Mouse (Mus musculus) hindbrain, embryonic 12.5 days (tissue): ENCODE data around the gene Tectb. TPM values are rescaled to one million over a fixed set of nuclear protein-coding genes. Genes with fewer than 3 reads are reported as not detected.

Experiments
- ATAC-seq: fragments of 200-750 bp; cut with Nextera tagmentation; 2 replicates; pipeline ENCODE4 v1.8.0; 2017; ENCODE audit warnings: moderate TSS enrichment; ENCODE audit not compliant: low FRiP score
- H3K27ac ChIP-seq: fragments of 300-500 bp; sonication (generic); 2 replicates; pipeline ENCODE4 v1.5.1; 2016; ENCODE audit warnings: mild to moderate bottlenecking
- H3K27me3 ChIP-seq: fragments of 300-500 bp; sonication (generic); 2 replicates; pipeline ENCODE4 v1.6.1; 2016; ENCODE audit warnings: mild to moderate bottlenecking
- H3K36me3 ChIP-seq: fragments of 300-500 bp; sonication (generic); 2 replicates; pipeline ENCODE4 v1.6.1; 2016; ENCODE audit warnings: mild to moderate bottlenecking
- H3K4me1 ChIP-seq: fragments of 300-500 bp; sonication (generic); 2 replicates; pipeline ENCODE4 v1.6.1; 2016
- H3K4me2 ChIP-seq: fragments of 300-500 bp; sonication (generic); replicated peaks from 2 replicates; pipeline ENCODE4 v1.6.1; 2016; ENCODE audit warnings: mild to moderate bottlenecking
- H3K4me3 ChIP-seq: fragments of 300-500 bp; sonication (generic); 2 replicates; pipeline ENCODE4 v1.5.1; 2016; ENCODE audit warnings: mild to moderate bottlenecking
- H3K9ac ChIP-seq: fragments of 300-500 bp; sonication (generic); 2 replicates; pipeline ENCODE4 v1.6.1; 2016; ENCODE audit warnings: mild to moderate bottlenecking, moderate library complexity
- H3K9me3 ChIP-seq: fragments of 300-500 bp; sonication (generic); replicated peaks from 2 replicates; pipeline ENCODE4 v1.6.1; 2016; ENCODE audit warnings: mild to moderate bottlenecking
- WGBS: fragments of 180-500 bp; shearing (Covaris S2); methylation state at CpG from one replicate; pipeline ENCODE4 v1.1.7; 2016; 5-methylcytosine and 5-hydroxymethylcytosine counted together
- polyA plus RNA-seq: library from polyadenylated mRNA; unstranded; fragments of >200 nt; fragmentation: Nextera tagmentation; extraction: Ambion mirVana; gene quantifications from 2 replicates; pipeline ENCODE4 v1.2.1, GENCODE M21; 2016

Gene Tectb
- 0.22 and 0.57 TPM in 2 replicates for polyA plus RNA-seq

DNA sequence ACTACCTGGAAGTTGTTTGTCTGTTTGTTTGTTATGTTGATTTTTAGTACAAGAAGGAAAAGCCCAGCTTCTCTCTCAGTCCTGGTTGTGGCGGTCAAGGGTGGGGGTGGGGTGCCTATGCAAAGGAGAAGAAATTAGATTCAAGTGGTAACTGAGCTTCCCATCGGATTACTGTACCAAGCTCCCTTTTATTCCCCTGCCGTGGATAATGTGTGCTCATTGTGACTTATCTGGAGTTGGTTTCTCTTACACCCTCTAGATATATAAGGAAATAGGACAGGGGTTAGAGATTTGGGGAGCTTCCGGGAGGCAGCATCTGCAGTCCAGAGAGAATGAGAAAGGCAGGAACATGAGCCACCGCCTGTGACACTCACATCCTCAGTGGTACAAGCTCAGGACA, at the start of gene Tectb:
Gene Tectb, plus strand, starts transcription at position 301 of the 400 bp plus-strand sequence.
- Histone ChIP-seq H3K4me1 (peaks cover 9% of the 10 kb centered on the region), H3K9ac (no peak within 1 kb of the TSS), H3K36me3 (no peaks in the 10 kb centered on the region), H3K9me3 (no peaks in the 10 kb centered on the region), H3K27me3 (no peaks in the 10 kb centered on the region), H3K4me2 (no peak within 1 kb of the TSS), H3K4me3 (no peak within 1 kb of the TSS), H3K27ac (no peak within 1 kb of the TSS)
- no peak for ATAC-seq
- WGBS = 75% methylated on average over 5 of the region's 5 CpGs

DNA sequence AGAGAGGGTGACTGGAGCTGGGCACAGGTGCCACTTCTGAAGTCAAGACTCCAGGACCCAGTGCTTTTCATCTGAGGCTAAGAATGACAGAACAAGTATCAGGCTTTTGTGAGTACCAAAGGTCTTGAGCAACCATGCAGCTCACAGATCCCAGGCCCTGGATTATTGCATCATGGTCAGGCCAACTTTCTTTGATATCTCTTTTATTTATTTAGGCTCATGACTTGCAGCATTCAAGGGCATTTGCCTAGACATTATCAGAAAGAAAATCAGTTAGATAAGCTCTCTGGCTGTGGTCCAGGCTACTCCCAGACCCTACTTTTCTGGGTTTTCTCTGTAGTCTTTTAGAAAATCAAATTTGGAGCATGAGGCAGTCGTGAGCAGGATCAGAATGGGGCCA, 48.8 kb upstream of the Tectb start:
- H3K4me2 ChIP-seq = no peak overlapping the region
- peaks cover 2% of the 10 kb centered on the region; the same call in 1 of the 2 replicates for H3K4me1 ChIP-seq
- H3K9me3 ChIP-seq = no peaks in the 10 kb centered on the region
- H3K4me3 ChIP-seq = no peak overlapping the region
- H3K36me3 ChIP-seq = no peaks in the 10 kb centered on the region
- H3K27me3 ChIP-seq = no peaks in the 10 kb centered on the region
- H3K27ac ChIP-seq = no peak overlapping the region
- H3K9ac ChIP-seq = no peak overlapping the region
- no peak for ATAC-seq
- WGBS = 53% methylated on average over 1 of the region's 1 CpGs

DNA sequence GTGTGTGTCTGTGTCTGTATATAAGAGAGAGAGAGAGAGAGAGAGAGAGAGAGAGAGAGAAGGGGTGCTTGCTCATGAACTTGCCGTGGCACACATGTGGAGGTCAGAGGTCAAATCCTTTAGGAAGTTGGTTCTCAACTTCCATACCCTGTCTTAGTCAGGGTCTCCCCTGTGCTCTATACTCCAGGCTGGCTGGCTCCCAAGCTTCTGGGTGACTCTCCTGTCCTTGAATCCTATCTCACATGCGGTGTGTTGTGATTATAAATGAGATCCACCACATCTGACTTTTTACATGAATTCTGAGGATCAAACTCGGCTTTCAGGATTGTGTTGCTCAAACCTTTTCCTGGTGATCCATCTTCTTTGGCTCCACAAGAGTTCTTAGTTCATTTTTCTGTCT, 48.1 kb upstream of the Tectb start:
- no peaks in the 10 kb centered on the region for H3K9me3 ChIP-seq
- H3K36me3 ChIP-seq = no peaks in the 10 kb centered on the region
- no peaks in the 10 kb centered on the region for H3K27me3 ChIP-seq
- H3K9ac ChIP-seq = no peak overlapping the region
- ATAC-seq = no peak
- no peak overlapping the region for H3K4me2 ChIP-seq
- peaks cover 9% of the 10 kb centered on the region for H3K4me1 ChIP-seq
- no peak overlapping the region for H3K27ac ChIP-seq
- 82% methylated on average over 3 of the region's 3 CpGs for WGBS
- H3K4me3 ChIP-seq = no peak overlapping the region

DNA sequence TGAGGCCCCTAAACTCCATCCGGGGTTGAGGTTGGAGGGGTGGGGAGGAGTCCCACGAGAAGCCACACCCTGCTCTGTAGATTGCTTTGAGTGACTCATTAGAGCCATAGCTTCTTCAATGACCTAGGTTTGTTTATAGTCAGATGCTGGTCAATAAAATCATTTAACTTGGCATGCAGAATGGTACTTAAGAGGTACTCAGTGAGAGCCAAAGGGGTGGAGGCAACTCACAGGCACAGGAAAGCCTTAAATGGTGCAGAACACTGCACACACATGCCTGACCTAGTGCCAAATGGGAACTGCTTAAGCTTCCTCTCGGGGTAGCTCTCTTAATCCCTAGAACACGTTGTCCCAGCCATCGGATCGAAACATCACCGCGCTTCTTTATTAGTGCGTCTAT, 46.0 kb upstream of the Tectb start:
- H3K9ac ChIP-seq = no peak overlapping the region
- WGBS = 89% methylated on average over 9 of the region's 9 CpGs
- ATAC-seq = no peak
- H3K27me3 ChIP-seq = no peaks in the 10 kb centered on the region
- H3K4me3 ChIP-seq = no peak overlapping the region
- H3K36me3 ChIP-seq = no peaks in the 10 kb centered on the region
- no peaks in the 10 kb centered on the region for H3K9me3 ChIP-seq
- H3K27ac ChIP-seq = no peak overlapping the region
- peaks cover 19% of the 10 kb centered on the region for H3K4me1 ChIP-seq
- H3K4me2 ChIP-seq = no peak overlapping the region

DNA sequence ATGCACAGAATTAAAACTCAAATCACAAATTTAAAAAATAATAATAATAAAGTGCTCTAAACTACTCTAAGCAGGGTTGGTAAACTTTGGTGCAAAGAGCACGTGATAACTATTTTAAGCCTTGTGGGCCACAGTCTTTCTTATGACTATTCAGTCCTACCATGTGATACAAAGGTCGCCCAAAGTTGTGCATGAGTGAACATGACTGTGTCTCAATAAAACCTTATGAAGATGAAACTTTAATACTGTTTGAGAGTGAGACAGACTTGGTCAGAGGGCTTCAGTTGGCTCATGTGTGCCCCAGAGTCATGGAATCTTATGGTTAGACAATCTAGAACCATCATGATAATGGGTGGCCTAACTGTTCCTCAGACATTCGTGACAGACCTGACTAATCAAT, 44.6 kb upstream of the Tectb start:
- H3K27me3 ChIP-seq = no peaks in the 10 kb centered on the region
- no peak overlapping the region for H3K9ac ChIP-seq
- H3K4me3 ChIP-seq = no peak overlapping the region
- H3K4me2 ChIP-seq = no peak overlapping the region
- no peak overlapping the region for H3K27ac ChIP-seq
- H3K4me1 ChIP-seq = peaks cover 19% of the 10 kb centered on the region
- 91% methylated on average over 3 of the region's 3 CpGs for WGBS
- H3K36me3 ChIP-seq = no peaks in the 10 kb centered on the region
- no peak for ATAC-seq
- H3K9me3 ChIP-seq = no peaks in the 10 kb centered on the region

DNA sequence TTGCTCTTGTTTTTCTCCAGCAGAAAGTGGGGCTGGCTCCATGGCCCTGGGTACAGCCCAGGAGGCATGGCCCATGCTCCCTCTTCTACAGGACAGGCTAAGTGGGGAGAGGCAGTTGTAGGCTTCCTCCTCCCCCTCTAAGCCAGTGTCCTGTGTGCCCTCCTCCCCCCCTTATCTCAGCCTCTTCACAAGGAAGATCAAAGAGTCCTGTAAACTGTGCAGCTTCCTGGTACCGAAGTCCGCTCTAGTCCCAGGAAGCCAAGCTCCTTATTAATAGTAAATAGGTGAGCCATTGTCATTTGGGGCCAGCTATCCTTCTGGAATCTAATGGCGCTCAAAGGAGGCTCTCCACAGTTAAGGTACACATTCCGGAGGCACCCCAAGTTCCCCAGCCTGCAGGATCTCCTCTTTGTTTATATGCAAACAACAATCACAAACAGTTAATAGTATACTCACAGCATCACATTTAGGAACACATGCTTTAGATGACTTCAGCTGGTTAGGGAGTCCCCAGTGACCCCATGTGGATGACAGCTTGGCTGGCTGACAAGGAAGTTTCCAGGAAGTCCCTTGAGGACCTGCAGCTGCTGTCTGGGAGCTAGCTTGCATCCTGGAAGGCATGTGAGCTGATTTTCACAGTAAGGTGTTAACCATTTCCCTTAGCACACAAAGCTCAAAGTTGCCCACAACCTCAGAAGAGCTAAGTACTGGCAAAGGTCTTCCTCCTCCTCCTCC, 43.7 kb upstream of the Tectb start:
- H3K27me3 ChIP-seq = no peaks in the 10 kb centered on the region
- ATAC-seq = no peak
- no peak overlapping the region for H3K9ac ChIP-seq
- H3K4me2 ChIP-seq = no peak overlapping the region
- no peak overlapping the region for H3K4me3 ChIP-seq
- peaks cover 19% of the 10 kb centered on the region for H3K4me1 ChIP-seq
- 81% methylated on average over 4 of the region's 4 CpGs for WGBS
- H3K27ac ChIP-seq = no peak overlapping the region
- no peaks in the 10 kb centered on the region for H3K9me3 ChIP-seq
- no peaks in the 10 kb centered on the region for H3K36me3 ChIP-seq

DNA sequence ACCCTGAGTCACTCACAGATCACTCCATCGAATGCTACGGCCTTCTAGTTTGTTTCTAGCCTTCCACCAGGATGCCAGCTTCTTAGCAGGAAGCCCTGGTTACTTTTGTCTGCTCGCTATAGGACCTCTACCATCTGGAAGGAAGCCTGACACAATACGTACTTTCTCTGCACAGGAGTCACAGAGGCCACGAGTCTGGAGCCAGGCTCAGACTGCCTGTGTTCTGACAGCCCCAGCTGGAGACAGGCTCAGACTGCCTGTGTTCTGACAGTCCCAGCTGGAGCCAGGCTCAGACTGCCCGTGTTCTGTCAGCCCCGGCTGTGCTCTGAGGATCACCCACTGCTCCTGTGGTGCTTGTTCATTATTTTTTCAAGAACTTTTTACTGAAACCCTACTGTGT, 42.6 kb upstream of the Tectb start:
- no peak overlapping the region for H3K4me3 ChIP-seq
- 0 out of 2 replicates have a peak overlapping the region, but pooled peaks have one; percentile 12 for H3K27ac ChIP-seq
- H3K36me3 ChIP-seq = no peaks in the 10 kb centered on the region
- no peak for ATAC-seq
- no peaks in the 10 kb centered on the region for H3K27me3 ChIP-seq
- H3K4me2 ChIP-seq = no peak overlapping the region
- no peaks in the 10 kb centered on the region for H3K9me3 ChIP-seq
- H3K9ac ChIP-seq = no peak overlapping the region
- 18% methylated on average over 7 of the region's 7 CpGs for WGBS
- peaks cover 22% of the 10 kb centered on the region for H3K4me1 ChIP-seq

DNA sequence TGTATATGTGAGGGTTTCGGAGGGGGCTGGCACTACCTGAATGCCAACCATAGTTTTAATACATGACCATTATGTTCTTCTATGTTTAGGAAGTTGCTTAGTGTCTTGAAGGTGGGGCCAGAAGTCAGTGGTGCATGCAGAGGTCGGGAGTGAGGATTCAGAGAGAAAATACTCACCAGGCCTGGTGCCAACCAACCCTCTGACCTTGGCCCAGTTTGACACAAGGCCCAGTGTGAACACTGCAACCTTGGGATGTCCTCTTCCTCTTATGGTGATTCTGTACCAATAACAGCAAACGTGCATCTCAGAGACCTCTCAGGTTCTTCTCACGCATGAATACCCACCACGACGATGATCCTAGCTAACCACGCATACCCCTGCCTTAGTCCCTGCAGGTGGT, 42.0 kb upstream of the Tectb start:
- H3K9ac ChIP-seq = no peak overlapping the region
- H3K4me1 ChIP-seq = peaks cover 28% of the 10 kb centered on the region
- no peaks in the 10 kb centered on the region for H3K9me3 ChIP-seq
- no peak overlapping the region for H3K4me3 ChIP-seq
- 73% methylated on average over 7 of the region's 7 CpGs for WGBS
- H3K27me3 ChIP-seq = no peaks in the 10 kb centered on the region
- H3K36me3 ChIP-seq = no peaks in the 10 kb centered on the region
- H3K4me2 ChIP-seq = no peak overlapping the region
- ATAC-seq = no peak
- H3K27ac ChIP-seq = 0 out of 2 replicates have a peak overlapping the region, but pooled peaks have one; percentile 12

DNA sequence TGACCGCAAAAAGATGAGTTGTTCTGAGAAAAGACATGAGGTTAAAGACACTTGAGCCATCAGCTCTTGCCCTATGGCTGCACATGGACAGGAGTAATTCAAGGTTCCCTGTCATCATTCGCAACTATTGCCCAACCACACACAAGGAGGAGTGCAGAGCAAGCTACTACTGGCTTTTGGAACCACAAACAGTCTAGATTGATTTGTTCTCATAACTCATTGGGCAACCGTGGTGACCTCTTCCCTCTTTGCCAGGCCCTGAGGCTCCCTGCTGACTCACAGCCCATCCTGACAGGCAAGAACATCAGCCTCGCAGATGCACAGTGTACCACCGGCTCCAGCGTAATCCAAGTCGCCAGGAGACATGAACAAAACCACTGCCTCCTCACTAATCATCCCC, 41.2 kb upstream of the Tectb start:
- Histone ChIP-seq H3K9me3 (no peaks in the 10 kb centered on the region), H3K4me1 (peaks cover 36% of the 10 kb centered on the region), H3K27me3 (no peaks in the 10 kb centered on the region), H3K27ac (no peak overlapping the region), H3K4me2 (no peak overlapping the region), H3K36me3 (no peaks in the 10 kb centered on the region), H3K9ac (no peak overlapping the region), H3K4me3 (no peak overlapping the region)
- WGBS = 75% methylated on average over 7 of the region's 7 CpGs
- no peak for ATAC-seq

DNA sequence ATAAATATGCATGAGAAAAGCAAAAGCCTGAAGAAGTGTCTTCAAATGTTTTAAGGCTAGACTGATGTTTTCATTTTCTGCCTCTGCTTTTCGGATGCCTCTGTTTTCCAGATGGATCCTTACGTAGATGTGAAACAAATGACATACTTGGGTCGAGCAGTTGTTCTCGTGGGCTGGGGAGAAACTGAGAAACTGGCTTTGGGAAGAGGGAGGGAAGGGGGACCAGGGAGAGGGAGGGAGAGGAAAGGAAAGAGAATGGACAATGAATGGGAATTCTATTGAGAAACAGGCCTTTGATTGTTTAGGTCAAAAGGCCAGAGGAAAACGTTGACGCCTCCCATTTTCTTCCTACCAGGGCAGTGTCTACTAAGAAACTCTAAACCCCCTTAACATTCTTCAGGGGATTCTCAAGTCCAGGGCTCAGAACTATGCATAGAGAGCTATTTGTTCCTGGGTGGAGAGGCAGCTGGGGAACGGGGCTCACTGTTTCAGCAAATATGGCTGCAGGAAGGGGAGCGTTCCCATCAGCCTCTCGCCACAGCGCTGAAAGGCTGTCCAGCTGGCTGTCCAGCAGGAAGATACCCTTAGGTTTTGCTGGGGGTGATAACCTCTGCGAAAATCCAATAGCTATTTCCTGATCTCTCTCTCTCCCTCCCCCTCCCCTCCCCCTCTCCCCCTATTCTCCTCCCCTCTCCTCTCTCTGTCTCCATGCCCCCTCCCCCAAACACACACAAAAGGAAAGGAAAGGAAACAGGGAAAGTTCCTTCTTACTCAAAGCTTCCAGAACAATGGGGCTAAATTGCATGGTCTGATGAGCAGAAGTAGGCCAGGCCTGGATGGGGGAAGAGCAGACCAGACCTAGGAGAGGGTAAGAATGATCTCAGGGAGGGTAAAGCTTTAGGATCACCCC, 36.9 kb upstream of the Tectb start:
- no peak overlapping the region for H3K9ac ChIP-seq

DNA sequence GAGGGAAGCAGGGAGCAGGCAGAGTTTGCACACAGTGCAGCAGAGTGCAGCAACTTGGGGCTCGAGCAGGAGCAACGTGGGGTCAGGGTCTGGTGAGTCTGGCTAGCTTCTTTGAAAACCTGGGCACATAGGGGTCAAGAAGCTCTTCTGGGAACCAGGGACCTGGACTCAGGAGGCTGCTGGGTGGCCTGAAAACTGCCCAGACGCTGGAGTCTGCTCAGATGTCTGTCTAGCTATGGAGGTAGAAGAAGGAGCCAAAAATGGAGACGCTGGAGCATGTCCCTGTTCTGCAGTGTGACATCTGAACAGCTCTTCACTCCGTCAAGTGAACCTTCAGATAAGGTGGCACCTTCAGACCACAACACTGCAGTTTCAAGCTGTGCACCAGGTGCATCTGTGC, 35.8 kb upstream of the Tectb start:
- Histone ChIP-seq H3K36me3 (no peaks in the 10 kb centered on the region), H3K4me3 (no peak overlapping the region), H3K9ac (no peak overlapping the region), H3K27ac (peak overlapping the region; percentile 87), H3K9me3 (no peaks in the 10 kb centered on the region), H3K4me2 (no peak overlapping the region), H3K4me1 (peaks cover 30% of the 10 kb centered on the region), H3K27me3 (no peaks in the 10 kb centered on the region)
- ATAC-seq = peak; percentile 55
- WGBS = 49% methylated on average over 5 of the region's 5 CpGs

More for the DNA sequence above, 36.9 kb upstream of the Tectb start:
- H3K27ac ChIP-seq = peak overlapping the region; percentile 87
- WGBS = 9% methylated on average over 11 of the region's 11 CpGs
- H3K36me3 ChIP-seq = no peaks in the 10 kb centered on the region
- H3K4me2 ChIP-seq = peak overlapping the region; percentile 6; the same call in 1 of the 2 replicates
- no peaks in the 10 kb centered on the region for H3K9me3 ChIP-seq
- H3K27me3 ChIP-seq = no peaks in the 10 kb centered on the region
- H3K4me3 ChIP-seq = no peak overlapping the region
- peak; percentile 80 for ATAC-seq
- H3K4me1 ChIP-seq = peaks cover 30% of the 10 kb centered on the region

DNA sequence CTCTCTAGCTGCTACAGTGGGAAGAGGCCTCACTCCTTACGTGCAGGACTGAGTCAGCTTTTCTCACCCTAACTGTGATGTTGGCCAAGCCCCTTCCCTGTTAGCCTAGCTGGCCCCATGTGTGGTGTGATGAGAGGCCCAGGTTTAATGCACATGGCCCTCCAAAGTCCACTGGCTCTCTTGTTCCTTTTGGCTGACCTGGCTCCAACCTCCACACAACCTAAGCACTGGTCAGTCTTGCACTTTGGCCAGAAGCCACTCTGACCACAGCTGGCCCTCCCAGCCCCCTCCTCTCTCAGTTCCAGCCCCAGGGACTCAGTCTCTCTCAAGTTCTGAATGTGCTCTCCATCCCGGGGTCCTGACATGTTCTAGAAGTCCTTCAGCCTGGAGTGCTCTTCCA, 35.4 kb upstream of the Tectb start:
- Histone ChIP-seq H3K4me1 (peaks cover 30% of the 10 kb centered on the region), H3K4me2 (no peak overlapping the region), H3K4me3 (no peak overlapping the region), H3K27me3 (no peaks in the 10 kb centered on the region), H3K27ac (peak overlapping the region; percentile 25; the same call in 1 of the 2 replicates), H3K36me3 (no peaks in the 10 kb centered on the region), H3K9me3 (no peaks in the 10 kb centered on the region), H3K9ac (no peak overlapping the region)
- ATAC-seq = no peak
- 77% methylated on average over 2 of the region's 2 CpGs for WGBS
